Mouse (Mus musculus): Measurements from ENCODE around the gene Nosip. TPM values are rescaled to one million over a fixed set of nuclear protein-coding genes. Genes with fewer than 3 reads are reported as not detected.
"Not testable (repeated sequence)": the region's sequence is repeated elsewhere in the genome, so short reads cannot be mapped to it uniquely, and the experiment has no call there.

The Nosip gene
- polyA plus RNA-seq, 1 experiment from 2014 or later: 63.0 TPM

DNA sequence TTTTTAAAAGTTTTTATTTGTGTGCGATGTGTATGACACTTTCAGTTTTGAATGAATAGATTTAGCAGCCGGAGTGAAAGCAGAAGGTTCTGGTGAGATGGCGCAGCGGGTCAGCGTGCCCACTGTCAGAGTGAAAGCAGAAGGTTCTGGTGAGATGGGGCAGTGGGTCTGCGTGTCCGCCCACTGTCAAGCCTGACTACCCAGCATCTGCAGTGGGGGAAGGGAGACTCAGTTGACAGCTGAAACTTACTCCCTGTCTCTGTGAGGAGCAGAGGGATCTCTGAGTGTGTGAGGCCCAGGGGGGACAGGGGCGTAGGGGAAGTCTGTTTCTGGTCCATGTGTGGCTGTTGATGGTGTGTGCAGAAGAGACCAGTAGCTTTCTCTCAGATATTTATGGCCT, 55.3 kb downstream of the Nosip start:
- Histone ChIP-seq H3K4me3 (no peak overlapping the region), H3K4me2 (replicated peaks) (no peak overlapping the region), H3K27ac (no peak overlapping the region), H3K27me3 (replicated peaks) (no peaks in the 10 kb centered on the region), H3K4me1 (peaks cover 5% of the 10 kb centered on the region), H3K9ac (no peak overlapping the region), H3K36me3 (peaks cover 37% of the 10 kb centered on the region), H3K9me3 (no peaks in the 10 kb centered on the region)
- no peak for ATAC-seq (ENCODE audit: low FRiP score, low read depth)
- 86% methylated on average over 8 of the region's 8 CpGs for WGBS

DNA sequence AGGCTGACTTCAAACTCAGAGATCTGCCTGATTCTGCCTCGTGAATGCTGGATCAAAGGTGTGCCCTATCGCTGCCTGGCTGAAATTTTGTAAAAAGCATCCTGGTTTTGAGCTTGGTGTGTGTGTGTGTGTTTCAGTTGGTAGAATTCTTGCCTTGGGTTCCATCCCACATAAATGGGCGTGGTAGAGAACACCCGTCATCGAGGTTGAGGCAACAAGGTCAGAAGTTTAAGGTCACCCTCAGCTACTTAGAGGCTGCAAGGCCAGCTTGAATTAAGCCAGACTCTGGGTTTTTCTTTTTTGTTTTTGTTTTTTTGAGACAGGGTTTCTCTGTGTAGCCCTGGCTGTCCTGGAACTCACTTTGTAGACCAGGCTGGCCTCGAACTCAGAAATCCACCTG, 56.1 kb downstream of the Nosip start:
- WGBS: 91% methylated on average over 6 of the region's 6 CpGs
- Histone ChIP-seq H3K27me3 (replicated peaks) (no peaks in the 10 kb centered on the region), H3K36me3 (peaks cover 42% of the 10 kb centered on the region), H3K4me2 (replicated peaks) (no peak overlapping the region), H3K9me3 (no peaks in the 10 kb centered on the region), H3K4me3 (no peak overlapping the region), H3K4me1 (peaks cover 13% of the 10 kb centered on the region), H3K27ac (no peak overlapping the region), H3K9ac (no peak overlapping the region)
- no peak for ATAC-seq (ENCODE audit: low FRiP score, low read depth)

- Histone ChIP-seq H3K9ac (no peak overlapping the region), H3K4me2 (replicated peaks) (no peak overlapping the region), H3K9me3 (no peaks in the 10 kb centered on the region), H3K27me3 (replicated peaks) (no peaks in the 10 kb centered on the region), H3K27ac (no peak overlapping the region), H3K4me1 (peaks cover 19% of the 10 kb centered on the region), H3K4me3 (no peak overlapping the region), H3K36me3 (peaks cover 43% of the 10 kb centered on the region)
- ATAC-seq (ENCODE audit: low FRiP score, low read depth): no peak
- 82% methylated on average over 5 of the region's 5 CpGs for WGBS
Measured at GRCm38 (mm10) chr7:45119780-45120709, 57.8 kb downstream of the Nosip start.

GRCm38 (mm10) chr7:45121404-45121803, 59.2 kb downstream of the Nosip start:
- H3K4me3 ChIP-seq: no peak overlapping the region
- peaks cover 57% of the 10 kb centered on the region for H3K36me3 ChIP-seq
- H3K4me1 ChIP-seq: peaks cover 24% of the 10 kb centered on the region
- no peak overlapping the region for H3K9ac ChIP-seq
- H3K27ac ChIP-seq: no peak overlapping the region
- H3K27me3 ChIP-seq (replicated peaks): no peaks in the 10 kb centered on the region
- H3K9me3 ChIP-seq: no peaks in the 10 kb centered on the region
- peak overlapping the region; percentile 16 for H3K4me2 ChIP-seq (replicated peaks)
- ATAC-seq (ENCODE audit: low FRiP score, low read depth): no peak
- 76% methylated on average over 8 of the region's 8 CpGs for WGBS

DNA sequence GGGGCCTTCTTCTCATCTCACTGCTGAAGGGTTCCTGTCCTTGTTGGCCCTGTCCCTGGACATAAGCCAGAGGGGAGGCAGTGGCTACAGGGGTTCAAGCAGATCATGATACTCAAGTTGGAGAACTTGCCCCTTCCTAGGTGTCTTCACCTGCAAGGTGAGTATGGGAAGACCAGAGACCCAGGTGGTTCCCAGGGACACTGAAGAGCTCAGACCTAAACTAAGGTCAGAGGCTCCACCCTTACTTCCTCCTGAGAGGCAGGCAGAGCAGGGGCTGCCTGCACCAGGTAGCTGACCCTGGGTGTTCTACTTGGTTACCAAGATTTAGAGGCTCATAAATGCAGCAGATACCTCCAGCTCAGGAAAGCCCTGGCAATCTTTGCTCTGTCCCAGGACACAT, 59.7 kb downstream of the Nosip start:
- Histone ChIP-seq H3K4me2 (replicated peaks) (peak overlapping the region; percentile 16), H3K9me3 (no peaks in the 10 kb centered on the region), H3K4me1 (peaks cover 29% of the 10 kb centered on the region), H3K27ac (no peak overlapping the region), H3K36me3 (peaks cover 62% of the 10 kb centered on the region), H3K27me3 (replicated peaks) (no peaks in the 10 kb centered on the region), H3K9ac (no peak overlapping the region), H3K4me3 (no peak overlapping the region)
- ATAC-seq (ENCODE audit: low FRiP score, low read depth): no peak

DNA sequence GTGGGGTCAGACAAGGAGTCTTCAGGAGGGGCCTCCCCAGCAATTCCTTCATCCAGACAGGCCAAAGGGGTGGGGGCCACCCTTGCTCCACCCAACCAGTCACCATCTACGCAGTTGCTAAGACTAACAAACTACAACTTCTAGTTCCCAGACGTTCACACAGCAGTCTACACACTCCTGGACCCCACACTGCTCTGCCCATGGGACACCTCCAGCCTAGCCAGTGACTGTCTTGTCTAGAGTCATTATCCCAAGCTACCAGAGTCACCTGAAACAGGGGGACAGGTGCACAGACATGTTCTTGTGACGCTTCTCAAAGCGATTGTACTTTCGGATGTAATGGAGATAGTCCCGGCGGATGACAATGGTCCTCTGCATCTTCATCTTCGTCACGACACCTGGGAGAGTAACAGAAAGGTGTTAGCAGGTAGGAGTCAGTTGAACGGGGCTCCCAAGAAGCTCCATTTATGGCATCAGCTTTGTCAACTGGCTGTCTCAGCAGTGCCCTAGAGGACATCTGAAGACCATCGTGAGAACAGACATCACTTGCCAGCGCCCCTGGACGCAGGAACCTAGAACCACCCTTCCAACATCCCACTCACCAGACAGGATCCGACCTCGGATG, 60.4 kb downstream of the Nosip start:
- ATAC-seq (ENCODE audit: low FRiP score, low read depth): no peak
- WGBS: 87% methylated on average over 15 of the region's 15 CpGs
- Histone ChIP-seq H3K27ac (no peak overlapping the region), H3K36me3 (peaks cover 68% of the 10 kb centered on the region), H3K27me3 (replicated peaks) (no peaks in the 10 kb centered on the region), H3K4me2 (replicated peaks) (peak overlapping the region; percentile 78), H3K4me3 (peak overlapping the region; percentile 92), H3K9ac (peak overlapping the region; percentile 97), H3K4me1 (peaks cover 35% of the 10 kb centered on the region), H3K9me3 (no peaks in the 10 kb centered on the region)

- WGBS: 23% methylated on average over 12 of the region's 12 CpGs
- H3K4me2 ChIP-seq (replicated peaks): peak overlapping the region; percentile 78
- H3K9ac ChIP-seq: peak overlapping the region; percentile 97
- ATAC-seq (ENCODE audit: low FRiP score, low read depth): no peak
- no peak overlapping the region for H3K27ac ChIP-seq
- no peaks in the 10 kb centered on the region for H3K27me3 ChIP-seq (replicated peaks)
- H3K4me3 ChIP-seq: peak overlapping the region; percentile 92
- peaks cover 68% of the 10 kb centered on the region for H3K36me3 ChIP-seq
- peaks cover 35% of the 10 kb centered on the region for H3K4me1 ChIP-seq
- no peaks in the 10 kb centered on the region for H3K9me3 ChIP-seq
Measured at GRCm38 (mm10) chr7:45123186-45123570, 60.9 kb downstream of the Nosip start.

DNA sequence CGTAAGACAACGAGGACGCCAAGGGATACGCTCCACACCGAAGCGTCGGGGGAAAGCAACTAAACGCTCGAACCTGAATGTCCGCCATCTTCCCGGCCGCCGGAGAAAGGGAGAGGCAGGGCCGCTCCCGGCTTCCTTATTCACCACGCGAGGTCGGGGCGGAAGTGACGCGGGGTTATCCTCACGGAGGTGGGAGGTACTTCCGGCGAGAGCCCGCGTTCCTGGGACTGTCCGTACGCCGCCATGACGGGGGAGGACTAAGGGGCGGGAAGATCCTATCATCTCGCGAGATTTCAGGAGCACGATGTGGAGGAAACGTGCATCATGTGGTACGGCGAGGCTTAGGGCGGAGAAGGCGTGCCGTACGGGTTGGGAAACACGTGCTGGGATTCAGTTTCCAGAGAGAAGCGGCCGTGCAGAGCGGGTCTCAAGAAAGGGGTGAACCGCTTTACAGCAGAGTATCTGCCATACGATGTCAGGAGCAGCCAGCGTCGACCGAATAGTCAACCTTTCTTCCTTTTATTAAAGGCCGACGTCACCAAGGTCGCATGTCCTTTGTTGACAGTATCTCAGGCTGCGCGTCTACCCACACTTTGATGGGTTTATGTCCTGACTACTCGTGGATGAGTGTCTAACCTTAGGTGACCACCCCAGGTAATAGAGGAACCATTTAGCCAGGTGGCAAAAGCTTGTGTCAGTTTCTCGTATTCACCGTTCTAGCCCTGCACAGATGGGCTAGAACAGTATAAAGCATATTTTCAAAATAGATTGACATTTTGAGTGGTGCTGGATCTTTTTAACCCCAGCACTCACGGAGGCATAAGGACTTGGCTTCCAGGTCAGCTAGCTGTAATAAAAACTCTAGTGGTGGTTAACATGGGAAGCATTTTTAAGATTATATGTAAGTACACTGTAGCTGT, 62.3 kb downstream of the Nosip start, which contains the start of gene Rps11:
Gene Rps11, minus strand, starts transcription at position 216 of the 920 bp plus-strand sequence.
- Histone ChIP-seq H3K4me1 (peaks cover 35% of the 10 kb centered on the region), H3K36me3 (peaks cover 62% of the 10 kb centered on the region)
- under 1% methylated on average over 59 of the region's 59 CpGs for WGBS

GRCm38 (mm10) chr7:45125144-45125600, 62.9 kb downstream of the Nosip start:
- Histone ChIP-seq H3K9me3 (no peaks in the 10 kb centered on the region), H3K4me1 (peaks cover 35% of the 10 kb centered on the region), H3K27ac (peak overlapping the region; percentile 59), H3K9ac (no peak overlapping the region), H3K27me3 (replicated peaks) (no peaks in the 10 kb centered on the region), H3K4me2 (replicated peaks) (peak overlapping the region; percentile 78), H3K36me3 (peaks cover 55% of the 10 kb centered on the region), H3K4me3 (peak overlapping the region; percentile 5; the same call in 1 of the 2 replicates)
- 7% methylated on average over 7 of the region's 7 CpGs for WGBS
- ATAC-seq (ENCODE audit: low FRiP score, low read depth): no peak

More for the DNA sequence above, 62.3 kb downstream of the Nosip start, which contains the start of gene Rps11:
- Histone ChIP-seq H3K4me3 (peak within 1 kb of the TSS; percentile 92), H3K27ac (peak within 1 kb of the TSS; percentile 59), H3K9ac (peak within 1 kb of the TSS; percentile 97), H3K9me3 (no peaks in the 10 kb centered on the region), H3K27me3 (replicated peaks) (no peaks in the 10 kb centered on the region), H3K4me2 (replicated peaks) (peak within 1 kb of the TSS; percentile 78)
- ATAC-seq (ENCODE audit: low FRiP score, low read depth): peak; percentile 81

- ATAC-seq (ENCODE audit: low FRiP score, low read depth); H3K27me3 ChIP-seq (replicated peaks); H3K4me3 ChIP-seq; H3K9me3 ChIP-seq; H3K9ac ChIP-seq: not testable (repeated sequence)
- Histone ChIP-seq H3K36me3 (peaks cover 50% of the 10 kb centered on the region), H3K4me1 (peaks cover 35% of the 10 kb centered on the region), H3K4me2 (replicated peaks) (peak overlapping the region; percentile 78), H3K27ac (peak overlapping the region; percentile 12; the same call in 1 of the 2 replicates)
- 56% methylated on average over 5 of the region's 5 CpGs for WGBS
Measured at GRCm38 (mm10) chr7:45125649-45126048, 63.4 kb downstream of the Nosip start.

DNA sequence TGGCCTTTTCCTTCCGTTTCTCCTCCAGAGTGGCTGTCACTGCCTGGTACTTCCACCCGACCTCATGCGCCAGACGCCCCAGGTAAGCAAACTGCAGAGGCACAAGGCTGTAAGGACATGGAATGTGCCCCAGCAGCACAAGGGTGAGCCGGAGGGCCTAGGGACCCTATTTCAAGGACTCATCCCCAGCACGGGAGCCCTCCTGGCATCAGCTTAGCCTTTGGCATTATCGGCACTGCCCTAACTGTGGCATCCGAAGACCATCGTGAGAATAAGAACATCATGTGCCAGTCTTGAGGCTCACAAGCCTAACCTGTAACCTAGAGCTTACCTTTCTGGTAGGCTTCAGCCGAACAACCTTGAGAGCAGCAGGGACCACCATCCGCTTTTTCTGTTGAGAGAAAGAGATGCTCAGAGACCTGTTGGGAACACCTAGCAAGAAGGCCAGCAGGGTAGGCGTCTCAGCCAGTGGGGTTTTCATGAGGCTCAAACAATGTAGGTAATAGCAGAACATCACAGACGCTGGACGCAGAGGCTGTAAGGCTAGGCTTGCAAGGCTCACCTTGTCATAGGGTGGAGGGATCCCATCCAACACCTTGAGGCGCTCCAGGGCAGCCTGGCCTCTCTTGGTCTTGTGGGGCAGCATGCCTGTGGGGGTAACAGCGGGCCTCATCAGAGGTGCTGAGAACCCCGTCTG, 64.1 kb downstream of the Nosip start:
- Histone ChIP-seq H3K9me3 (no peaks in the 10 kb centered on the region), H3K36me3 (peaks cover 44% of the 10 kb centered on the region), H3K27me3 (replicated peaks) (no peaks in the 10 kb centered on the region), H3K4me1 (peaks cover 35% of the 10 kb centered on the region), H3K27ac (peak overlapping the region; percentile 60; the same call in 1 of the 2 replicates), H3K4me2 (replicated peaks) (peak overlapping the region; percentile 78), H3K9ac (peak overlapping the region; percentile 97), H3K4me3 (peak overlapping the region; percentile 81; the same call in 1 of the 2 replicates)
- WGBS: 72% methylated on average over 17 of the region's 17 CpGs
- ATAC-seq (ENCODE audit: low FRiP score, low read depth): no peak
